Mouse (Mus musculus): ENCODE measurements around the gene Manf.

Gene Manf

DNA sequence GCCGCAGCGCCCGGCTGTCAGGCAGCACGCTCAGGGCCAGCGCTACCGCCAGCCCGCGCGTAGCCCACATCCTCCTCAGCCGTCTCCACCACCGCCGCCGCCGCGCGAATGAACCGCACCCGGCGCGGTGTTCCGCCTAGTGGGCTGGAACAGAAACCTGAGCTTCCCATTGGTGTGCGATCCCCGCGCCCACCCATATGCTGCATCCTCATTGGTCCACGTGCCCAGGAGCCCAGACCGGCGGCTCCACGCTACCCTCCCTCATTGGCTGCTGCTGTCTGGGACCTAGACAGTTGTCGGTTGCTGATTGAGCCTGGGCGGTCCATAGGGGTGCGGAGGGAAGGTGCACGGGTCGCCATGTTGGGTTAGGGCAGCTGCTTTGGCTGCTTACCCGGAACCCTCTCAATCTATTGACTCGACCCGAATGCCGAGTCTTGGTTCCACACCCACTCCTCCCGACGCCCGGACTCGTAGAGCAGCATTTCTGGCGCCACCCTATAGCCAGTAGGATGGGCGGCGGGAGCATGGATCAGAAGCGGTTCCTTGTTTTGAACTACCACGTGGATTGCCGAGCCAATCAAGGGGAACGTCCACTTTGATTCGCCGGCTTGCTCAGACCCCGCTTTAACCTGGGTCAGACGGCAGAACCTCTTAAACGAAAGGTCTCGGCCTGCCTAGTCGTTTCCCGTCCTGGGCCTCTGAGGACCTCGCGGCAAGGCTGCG, at the start of gene Manf:
Gene Manf, minus strand, starts transcription at position 151 of the 723 bp plus-strand sequence.
- in situ Hi-C loops (cut with MboI): loop anchor here (10.0 kb wide), 1 partner anchor 207 kb away; the partner anchor contains the start of gene Tex264

DNA sequence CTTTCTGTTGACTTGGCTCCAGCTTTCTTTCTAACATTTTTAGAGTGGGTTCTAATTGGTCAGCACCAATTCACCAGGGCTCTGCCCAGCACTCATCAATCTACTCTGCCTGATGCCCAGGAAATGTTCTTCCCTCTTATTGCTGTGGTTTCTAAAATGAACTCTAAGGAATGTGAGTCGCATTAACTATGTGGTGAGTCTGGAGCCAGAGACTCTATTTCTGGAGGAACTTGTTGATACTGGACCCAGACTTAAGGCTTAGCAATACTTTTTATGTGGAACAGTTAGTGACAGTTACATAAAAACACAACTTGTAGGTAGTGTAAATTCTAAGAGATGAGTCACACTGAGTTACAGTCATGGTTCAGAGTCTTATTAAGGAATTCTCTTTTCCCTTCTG, 43.2 kb upstream of the Manf start:
- in situ Hi-C loops (cut with MboI): no loop called here

DNA sequence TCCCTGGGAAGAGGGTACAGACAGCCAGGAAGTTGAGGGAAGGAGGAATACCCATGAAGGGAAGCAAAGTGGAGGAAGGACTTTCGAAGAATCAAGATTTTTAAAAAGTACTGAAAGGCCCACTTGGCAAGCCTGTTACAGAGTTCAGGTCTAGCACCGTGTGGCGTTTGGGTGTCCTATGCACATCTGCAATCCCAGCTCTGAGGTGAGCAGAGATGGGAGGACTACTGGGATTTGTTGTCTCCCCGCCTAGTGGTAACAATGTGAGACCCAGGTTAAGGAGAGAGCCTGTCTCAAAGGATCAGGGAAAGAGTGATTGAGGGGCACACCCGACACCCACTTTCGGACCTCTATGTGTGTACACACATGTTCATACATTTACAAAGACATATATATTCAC, 23.1 kb upstream of the Manf start:
- in situ Hi-C loops (cut with MboI): no loop called here

DNA sequence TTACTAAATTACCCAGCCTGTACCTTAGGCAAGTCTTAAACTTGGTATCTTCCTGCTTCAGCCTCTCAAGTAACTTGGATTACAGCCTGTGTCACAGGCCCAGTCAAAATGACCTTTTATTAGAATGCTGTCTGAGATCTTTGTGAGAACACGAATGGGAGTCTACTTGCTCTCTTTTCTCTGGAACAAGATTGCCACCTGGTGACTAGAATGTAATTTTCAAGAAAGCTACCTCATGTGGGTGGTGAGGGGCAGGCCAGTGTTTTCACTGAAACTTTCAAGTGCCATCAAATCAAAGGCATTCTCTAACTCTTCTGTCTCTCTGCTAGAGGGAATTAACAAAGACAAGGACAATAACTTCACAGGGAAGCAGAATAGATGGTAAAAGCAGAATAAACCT, 22.0 kb upstream of the Manf start:
- in situ Hi-C loops (cut with MboI): no loop called here

DNA sequence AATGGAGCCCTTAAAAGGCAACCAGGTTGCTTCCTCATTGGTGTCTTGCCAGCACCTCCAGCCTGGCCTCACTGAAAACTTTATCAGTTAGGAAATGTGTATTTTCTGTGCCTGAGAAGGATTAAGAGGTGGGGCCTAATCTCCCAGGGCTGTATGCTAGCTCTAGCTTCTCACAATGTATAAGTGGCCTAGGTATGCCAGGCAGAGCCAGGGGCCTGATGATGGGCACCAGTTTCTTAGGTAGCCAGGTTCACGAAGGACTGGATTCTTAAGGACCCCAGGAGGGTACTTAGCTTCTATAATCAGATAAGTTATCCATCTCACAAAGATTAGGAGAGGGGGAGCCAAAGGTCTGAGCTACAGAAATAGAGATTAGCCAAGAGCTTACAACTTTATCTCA, 19.8 kb upstream of the Manf start:
- in situ Hi-C loops (cut with MboI): no loop called here

DNA sequence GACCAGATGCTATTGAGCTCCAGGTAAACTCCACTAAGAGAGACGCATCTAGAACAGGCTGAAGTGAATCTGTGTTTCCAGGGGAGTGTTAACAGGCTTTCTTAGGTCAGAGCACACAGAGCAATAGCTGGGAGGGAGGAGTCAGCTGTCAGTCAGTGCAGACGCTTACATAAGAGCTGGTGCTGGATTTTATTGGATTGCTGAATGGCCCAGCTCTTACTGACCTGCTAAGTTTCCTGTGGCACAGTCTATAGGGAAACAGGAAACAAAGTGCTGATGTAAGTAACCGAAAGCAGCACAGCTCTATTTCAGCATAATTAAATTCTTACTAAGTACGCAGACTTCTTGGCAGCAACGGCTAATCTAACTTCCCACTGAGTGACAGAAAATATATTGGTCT, 16.9 kb upstream of the Manf start:
- in situ Hi-C loops (cut with MboI): loop anchor here (10.0 kb wide), 1 partner anchor 386 kb away; the partner anchor contains the start of gene Cish

DNA sequence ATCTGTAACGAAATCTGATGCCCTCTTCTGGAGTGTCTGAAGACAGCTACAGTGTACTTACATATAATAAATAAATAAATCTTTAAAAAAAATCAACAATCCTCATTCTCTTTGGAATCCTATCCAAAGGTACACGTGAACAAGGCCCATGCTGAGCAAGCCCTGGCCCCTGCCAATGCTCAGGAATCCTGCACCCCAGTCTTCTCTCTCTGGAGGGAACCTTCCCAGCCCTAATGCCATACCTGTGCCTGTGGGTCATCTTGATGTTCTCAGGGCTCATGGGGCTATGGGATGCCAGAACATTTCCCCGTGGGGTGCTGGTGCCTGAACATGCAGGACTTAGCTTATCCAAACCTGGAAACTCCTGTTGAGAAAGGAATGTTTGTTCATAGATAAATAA, 16.4 kb upstream of the Manf start:
- in situ Hi-C loops (cut with MboI): loop anchor here (10.0 kb wide), 1 partner anchor 387 kb away; the partner anchor contains the start of gene Cish

DNA sequence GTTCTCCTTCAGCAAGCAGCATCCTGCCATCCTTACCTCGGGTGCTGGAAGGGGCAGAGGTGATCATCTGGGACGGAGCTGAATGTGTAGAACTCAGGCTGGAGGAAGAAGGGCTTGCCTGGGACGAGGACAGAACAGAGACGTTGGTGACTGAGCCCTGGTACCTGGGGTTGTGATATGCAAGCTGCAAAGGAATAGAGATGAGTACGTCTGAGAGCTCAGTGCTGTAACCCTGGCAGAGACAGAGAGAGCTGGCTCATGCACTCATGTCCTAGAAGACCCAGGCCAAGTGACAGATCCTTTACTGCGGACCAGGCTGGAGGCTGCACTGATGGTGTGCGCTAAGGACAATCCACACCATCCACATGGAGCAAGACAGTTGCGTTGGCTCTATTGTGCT, 14.8 kb upstream of the Manf start:
- in situ Hi-C loops (cut with MboI): loop anchor here (10.0 kb wide), 1 partner anchor 388 kb away; the partner anchor contains the start of gene Cish

DNA sequence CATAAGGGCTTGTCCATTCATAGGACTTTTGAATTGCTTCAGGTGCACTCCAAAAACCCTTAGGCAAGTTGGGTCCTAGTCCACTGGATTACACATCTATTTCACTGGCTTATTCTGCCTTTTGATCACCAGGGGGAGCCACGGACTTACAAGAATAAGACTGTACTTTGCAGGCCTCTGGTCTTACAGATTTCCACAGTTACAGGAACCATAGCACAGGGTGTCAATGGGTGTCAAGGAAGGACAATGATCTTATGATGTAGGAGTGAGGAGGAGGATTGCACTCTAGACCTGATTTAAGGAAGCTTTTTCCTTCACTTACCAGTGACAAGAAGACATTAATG, 12.0 kb upstream of the Manf start:
- in situ Hi-C loops (cut with MboI): loop anchor here (10.0 kb wide), 1 partner anchor 391 kb away; the partner anchor contains the start of gene Cish

DNA sequence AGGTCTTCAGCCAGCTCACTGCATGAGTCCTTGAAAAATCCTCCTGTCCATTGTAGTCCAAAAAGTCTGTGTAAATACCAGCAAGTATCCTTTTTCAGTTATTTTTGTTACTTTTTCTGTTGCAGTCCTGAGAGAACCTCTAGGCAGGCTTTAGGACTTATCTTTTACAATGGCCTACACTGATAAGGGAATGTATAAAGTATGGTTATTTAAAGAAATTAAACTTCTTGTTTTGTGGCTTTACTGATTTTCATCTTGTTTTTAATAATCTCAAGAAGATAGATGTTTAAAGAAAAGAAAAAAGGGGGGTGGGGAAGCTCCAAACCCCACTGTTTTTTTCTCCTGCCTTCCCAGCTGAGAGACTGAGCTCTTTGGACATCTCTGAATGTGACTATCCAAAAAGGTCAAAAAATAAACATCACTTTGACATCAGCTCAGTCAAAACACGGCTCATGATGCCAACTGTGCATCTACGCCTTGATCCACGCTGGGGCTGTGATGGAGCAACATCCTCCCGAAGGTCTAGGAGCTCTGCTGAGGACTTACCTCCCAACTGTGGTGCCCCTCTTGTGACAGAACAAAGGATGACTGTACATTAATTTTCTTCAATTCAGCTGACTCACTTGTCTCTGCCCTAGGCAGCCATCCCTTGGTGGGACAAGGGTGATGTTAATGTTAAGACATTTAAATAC, 11.5 kb upstream of the Manf start:
- in situ Hi-C loops (cut with MboI): loop anchor here (10.0 kb wide), 1 partner anchor 392 kb away; the partner anchor contains the start of gene Cish

DNA sequence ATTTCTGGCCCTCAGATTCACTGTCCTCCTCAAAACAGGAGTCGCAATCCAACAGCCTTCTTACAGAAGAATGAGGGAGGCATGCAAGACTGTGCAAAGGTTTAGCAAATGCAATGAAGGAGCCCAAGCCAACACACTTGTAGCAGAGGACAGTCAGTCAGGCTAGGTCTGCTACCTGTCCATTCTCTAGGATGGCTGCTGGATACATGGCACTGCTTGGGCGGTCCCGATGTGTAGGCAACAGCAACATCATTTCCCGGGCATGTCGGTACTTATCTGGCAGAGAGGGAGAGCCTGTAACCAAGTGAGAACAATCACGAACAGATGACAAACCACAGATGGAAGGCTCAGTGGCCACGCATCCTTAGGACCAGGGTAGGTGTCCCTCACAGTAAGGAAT, 9.8 kb upstream of the Manf start:
- in situ Hi-C loops (cut with MboI): loop anchor here (10.0 kb wide), 1 partner anchor 393 kb away; the partner anchor contains the start of gene Cish

DNA sequence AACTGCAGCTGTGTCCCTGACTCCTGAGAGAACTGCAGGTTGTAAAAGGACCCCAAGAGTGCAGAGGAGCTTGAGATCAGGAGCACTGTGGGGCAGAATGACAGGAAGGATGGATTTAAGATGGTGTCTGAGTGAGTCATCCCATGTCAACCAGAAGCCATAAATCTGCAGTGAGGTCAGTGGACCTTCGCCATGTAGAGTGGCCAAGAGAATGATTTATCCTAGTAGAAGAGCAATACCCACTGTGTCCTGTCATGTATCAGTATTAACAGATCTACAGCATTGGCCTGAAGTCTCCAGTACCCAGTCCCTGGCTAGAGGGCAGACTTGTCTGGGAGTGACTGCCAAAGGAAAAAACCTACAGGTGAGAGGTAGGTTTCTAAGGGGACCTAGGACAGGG, 7.1 kb upstream of the Manf start:
- in situ Hi-C loops (cut with MboI): loop anchor here (10.0 kb wide), 1 partner anchor 214 kb away; the partner anchor contains the start of gene Tex264

DNA sequence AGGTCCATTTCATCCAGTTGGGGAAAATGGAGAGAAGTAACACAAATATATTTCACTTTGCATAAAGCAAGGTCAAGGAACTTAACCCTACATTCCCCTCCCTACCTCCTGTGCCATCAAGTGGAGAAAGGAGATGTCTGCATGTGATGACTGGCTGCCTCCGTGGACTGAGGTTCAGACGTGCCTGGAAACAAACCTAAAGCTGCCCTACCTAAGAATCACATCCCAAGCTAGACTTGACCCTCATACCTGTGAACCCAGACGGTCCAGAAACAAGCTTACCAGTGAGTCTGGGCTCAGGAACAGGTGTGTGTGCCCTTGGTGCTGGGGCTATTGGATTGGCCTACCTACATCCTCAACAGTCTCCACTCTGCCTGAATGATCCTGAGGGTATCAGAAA, 1.5 kb upstream of the Manf start:
- in situ Hi-C loops (cut with MboI): loop anchor here (10.0 kb wide), 1 partner anchor 209 kb away; the partner anchor contains the start of gene Tex264

DNA sequence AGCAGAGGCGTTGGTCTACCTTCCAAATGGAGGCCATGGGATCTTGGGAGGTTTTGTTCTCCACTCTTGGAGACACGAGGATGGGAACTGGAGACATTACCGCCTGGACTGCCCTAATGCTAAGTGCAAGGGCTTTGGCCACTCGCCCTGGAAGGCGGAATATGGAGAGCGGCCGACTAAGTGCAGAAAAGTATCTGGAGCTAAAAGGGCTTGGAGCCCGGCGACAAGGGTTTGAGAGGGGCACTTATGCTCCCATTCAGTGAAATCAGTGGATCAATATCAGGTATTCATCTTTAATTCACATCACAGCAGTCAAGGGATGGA, 735 bp upstream of the Manf start:
- in situ Hi-C loops (cut with MboI): loop anchor here (10.0 kb wide), 1 partner anchor 208 kb away; the partner anchor contains the start of gene Tex264

DNA sequence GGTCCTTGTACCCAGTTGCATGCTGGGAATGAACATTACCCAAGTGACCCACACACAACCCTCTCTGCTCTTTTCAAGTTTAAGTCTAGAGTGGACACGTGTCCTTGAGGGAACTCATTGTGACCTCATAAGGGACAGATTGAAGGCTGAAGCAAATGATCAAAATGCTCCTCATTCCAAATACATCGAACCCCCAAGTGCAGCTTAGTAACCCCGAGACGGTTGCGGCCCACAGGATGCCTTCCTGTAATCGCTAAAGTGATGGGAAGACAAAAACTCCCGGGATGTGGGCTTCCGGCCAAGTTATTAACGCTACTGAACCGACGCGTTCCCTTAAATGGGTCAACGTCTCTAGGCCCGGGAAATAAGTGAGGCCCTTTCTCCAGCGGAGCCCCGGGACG, 438 bp downstream of the Manf start:
- in situ Hi-C loops (cut with MboI): loop anchor here (10.0 kb wide), 1 partner anchor 207 kb away; the partner anchor contains the start of gene Tex264

DNA sequence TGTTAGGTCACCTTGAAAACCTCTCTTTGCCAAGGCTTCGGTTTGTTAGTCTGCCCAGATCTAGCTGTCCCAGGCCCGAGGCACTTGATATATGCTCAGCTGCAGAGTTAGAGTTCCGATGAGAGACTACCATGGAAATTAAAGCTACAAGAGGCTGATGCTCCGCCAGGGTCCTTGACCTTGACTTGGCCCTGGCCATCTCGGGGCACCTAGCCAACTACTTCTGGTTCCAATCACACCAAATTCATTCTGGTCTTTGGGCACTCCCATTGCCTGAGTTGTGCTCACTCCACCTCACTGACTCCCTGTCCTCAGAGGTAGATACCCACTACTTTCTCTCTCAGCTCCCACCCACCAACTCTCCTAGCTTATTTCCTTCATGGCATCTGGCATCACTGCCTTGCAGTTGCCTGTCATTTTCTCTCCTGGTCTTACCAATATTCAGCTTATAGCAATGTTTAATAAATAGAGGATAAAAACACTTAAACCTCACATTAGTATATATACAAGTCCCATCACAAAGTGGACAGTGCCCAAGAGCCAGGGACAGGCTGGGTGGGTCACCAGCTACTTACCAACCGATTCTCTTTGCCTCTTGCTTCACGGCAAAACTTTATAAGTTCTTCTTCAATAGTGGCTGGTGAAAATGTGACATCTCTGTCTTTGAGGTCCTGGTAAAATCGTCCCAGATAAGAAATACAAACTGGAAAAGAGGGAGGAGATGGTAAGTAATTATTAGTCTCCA, 1.1 kb downstream of the Manf start:
- in situ Hi-C loops (cut with MboI): loop anchor here (10.0 kb wide), 1 partner anchor 206 kb away; the partner anchor contains the start of gene Tex264

DNA sequence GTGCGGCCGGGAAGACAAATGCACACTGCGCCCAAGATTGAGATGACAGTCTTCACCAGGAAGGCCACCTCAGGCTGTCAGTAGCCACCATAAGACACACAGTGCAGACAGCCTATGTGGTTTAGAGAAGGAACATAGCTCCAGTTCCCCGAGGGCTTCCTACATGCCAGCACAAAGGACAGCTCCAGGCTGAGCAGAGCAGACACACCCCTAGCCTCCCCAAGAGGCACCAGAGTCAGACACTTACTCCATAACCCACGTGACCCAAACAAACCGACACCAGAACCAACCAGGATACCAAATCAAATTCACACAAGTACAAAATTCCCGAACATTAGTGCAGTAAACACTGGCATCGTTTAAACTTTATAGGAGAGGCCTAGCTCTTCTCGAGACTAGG, 2.5 kb downstream of the Manf start:
- in situ Hi-C loops (cut with MboI): no loop called here

DNA sequence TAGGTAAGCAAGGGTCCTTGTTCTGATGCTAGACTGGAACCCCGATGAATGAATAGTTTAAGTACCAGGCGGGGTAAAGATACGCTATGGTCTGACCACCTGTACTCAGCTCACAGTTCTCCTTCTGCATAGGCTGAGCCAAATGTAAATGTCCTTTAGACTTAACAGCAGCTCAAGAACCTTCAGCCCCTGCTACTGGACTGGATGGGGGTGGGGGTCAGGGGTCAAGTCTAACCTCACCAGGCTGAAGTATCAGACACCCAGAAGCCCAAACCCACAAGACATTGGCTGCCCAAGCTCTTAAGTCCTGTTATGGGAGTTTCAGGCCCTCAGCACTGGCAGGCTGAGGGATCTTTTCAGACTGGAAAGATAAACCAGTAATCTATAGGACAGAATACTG, 3.4 kb downstream of the Manf start:
- in situ Hi-C loops (cut with MboI): no loop called here

DNA sequence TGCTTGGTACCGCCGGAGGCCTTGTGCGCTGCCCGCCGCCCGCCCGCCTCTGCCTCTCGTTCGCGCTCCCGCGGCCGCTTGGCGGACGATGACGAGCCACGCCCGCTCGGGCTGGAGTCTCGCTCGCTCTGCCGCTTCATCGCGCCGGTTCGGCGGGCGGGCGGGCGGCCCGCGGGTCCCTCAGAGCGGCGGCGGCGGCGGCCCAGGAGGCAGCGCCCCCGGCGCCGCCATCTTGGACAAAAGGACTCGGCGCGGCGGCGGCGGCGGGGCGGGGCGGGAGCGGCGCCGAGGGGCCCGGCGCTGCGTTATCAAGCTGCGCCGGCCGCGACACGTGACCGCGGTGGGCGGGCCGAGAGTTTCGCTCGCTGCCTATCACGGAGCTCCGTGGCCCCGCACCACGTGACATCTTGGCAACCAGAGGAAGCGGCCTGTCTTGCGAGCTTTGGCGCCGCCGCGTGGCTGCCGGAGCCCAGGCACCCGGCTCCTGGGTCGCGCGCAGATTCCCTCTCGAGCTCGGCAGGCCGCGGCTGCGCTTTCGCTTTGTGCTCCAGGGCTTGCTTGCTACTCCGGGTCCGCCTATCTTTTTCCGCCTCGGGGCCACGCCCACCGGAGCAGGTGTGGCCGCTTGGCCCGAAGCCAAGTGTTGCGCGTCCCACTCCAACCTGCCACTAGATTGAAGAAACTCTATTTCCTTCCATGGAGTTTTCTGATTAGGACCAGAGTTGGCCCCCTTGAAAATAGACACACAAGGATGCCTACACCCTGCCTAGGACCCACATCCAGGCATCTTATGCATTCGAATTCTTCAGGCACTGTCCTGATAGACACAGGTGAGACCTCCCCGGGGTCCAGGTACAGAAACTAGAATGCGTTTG, 4.7 kb downstream of the Manf start, which contains the start of gene Rbm15b:
Gene Rbm15b, minus strand, starts transcription at position 601 of the 875 bp plus-strand sequence.
- in situ Hi-C loops (cut with MboI): no loop called here

DNA sequence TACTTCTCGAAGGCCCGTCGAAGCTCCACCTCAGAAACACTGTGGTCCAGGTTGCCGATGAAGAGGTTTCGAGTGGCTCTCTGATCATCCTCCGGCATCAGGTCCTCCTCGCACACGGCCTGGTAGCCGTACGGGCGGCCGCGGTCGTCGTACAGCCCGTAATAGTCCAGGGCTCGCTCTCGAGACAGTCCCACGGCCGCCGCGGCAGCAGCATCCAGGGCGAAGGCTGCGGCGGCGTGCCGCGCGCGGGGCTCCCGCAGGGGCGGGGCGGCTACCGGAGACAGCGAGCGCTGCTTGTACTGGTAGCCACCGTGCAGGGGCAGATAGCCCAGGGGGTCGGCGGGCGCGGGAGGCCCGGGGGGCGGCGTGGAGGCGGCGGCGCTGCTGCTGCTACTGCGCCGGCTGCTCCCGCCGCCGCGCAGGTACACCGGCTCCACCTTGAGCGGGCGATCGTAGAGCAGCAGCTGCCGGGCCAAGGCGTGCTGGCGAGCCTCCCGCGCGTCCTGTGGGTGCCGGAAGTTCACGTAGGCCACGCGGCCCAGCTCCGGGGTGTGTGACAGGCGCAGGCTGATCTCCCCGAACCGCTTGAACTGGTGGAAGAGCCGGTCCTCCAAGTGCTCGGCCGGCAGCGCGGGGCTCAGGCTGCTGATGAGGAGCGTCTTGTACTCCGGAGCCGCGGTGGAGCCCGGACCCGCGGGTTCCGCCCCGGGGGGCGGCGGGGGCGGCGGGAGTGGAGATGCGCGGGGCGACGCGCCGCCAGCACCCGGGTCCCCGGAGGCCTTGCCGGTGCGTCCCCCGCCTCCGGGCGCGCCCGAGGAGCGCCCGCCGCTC, 5.7 kb downstream of the Manf start:
- in situ Hi-C loops (cut with MboI): no loop called here

All from mature B cell (primary cell).